Mouse (Mus musculus): ENCODE measurements around the gene Unc13d.
"Not testable (repeated sequence)": the region's sequence is repeated elsewhere in the genome, so short reads cannot be mapped to it uniquely, and the experiment has no call there.

The Unc13d gene

GRCm38 (mm10) chr11:116019976-116020411, 57.8 kb downstream of the Unc13d start:
- no peak for DNase-seq

GRCm38 (mm10) chr11:116019360-116019791, 58.4 kb downstream of the Unc13d start:
- DNase-seq = no peak

GRCm38 (mm10) chr11:116018867-116019266, 58.9 kb downstream of the Unc13d start:
- not testable (repeated sequence) for DNase-seq

- peak; percentile 61 to 68 for DNase-seq
Observed at GRCm38 (mm10) chr11:116018106-116018505, 59.7 kb downstream of the Unc13d start.

- DNase-seq = peak; percentile 54 to 71
Observed at GRCm38 (mm10) chr11:116014821-116015220, 62.9 kb downstream of the Unc13d start.

- DNase-seq = peak; percentile 91 to 95
Observed at GRCm38 (mm10) chr11:116012262-116012947, 65.4 kb downstream of the Unc13d start, which contains the start of gene Galk1. Gene Galk1 (minus strand): TSS chr11:116012719.

All from lung, adult 18-20 months (tissue).